Mouse (Mus musculus): Measurements from ENCODE around the gene D10Wsu102e. TPM values are rescaled to one million over a fixed set of nuclear protein-coding genes. Genes with fewer than 3 reads are reported as not detected.
A peak's percentile ranks its signal among the peaks of the same experiment; 100 is the strongest.
"Not testable (repeated sequence)": the region's sequence is repeated elsewhere in the genome, so short reads cannot be mapped to it uniquely, and the experiment has no call there.

Gene D10Wsu102e
- polyA plus RNA-seq, 1 experiment from 2014 or later = 0.20 TPM

GRCm38 (mm10) chr10:83374045-83374656 lies 14.1 kb downstream of the D10Wsu102e start:
- Histone ChIP-seq H3K4me2 (ENCODE audit: low read depth, low read length) (no peak overlapping the region), H3K27ac (ENCODE audit: low read length) (no peak overlapping the region), H3K9me3 (replicated peaks; ENCODE audit: control insufficient read depth, low read length) (no peaks in the 10 kb centered on the region), H3K36me3 (ENCODE audit: control insufficient read depth, insufficient read depth) (no peaks in the 10 kb centered on the region; the same call in 1 of the 2 replicates), H3K4me1 (ENCODE audit: control insufficient read depth, low read depth, low read length) (no peaks in the 10 kb centered on the region), H3K4me3 (ENCODE audit: low read depth, low read length) (no peak overlapping the region), H3K9ac (ENCODE audit: low read depth, low read length) (no peak overlapping the region), H3K27me3 (ENCODE audit: control insufficient read depth, insufficient read depth, low read depth, low read length) (no peaks in the 10 kb centered on the region)
- no peak for ATAC-seq (ENCODE audit: low read depth)
- 72% methylated on average over 3 of the region's 3 CpGs for WGBS (ENCODE audit: insufficient replicate concordance)

GRCm38 (mm10) chr10:83375458-83375857 lies 15.4 kb downstream of the D10Wsu102e start:
- ATAC-seq (ENCODE audit: low read depth); H3K9ac ChIP-seq (ENCODE audit: low read depth, low read length); H3K27me3 ChIP-seq (ENCODE audit: control insufficient read depth, insufficient read depth, low read depth, low read length); H3K27ac ChIP-seq (ENCODE audit: low read length); H3K4me1 ChIP-seq (ENCODE audit: control insufficient read depth, low read depth, low read length); H3K4me2 ChIP-seq (ENCODE audit: low read depth, low read length); H3K4me3 ChIP-seq (ENCODE audit: low read depth, low read length); H3K9me3 ChIP-seq (replicated peaks; ENCODE audit: control insufficient read depth, low read length); H3K36me3 ChIP-seq (ENCODE audit: control insufficient read depth, insufficient read depth): not testable (repeated sequence)
- 74% methylated on average over 5 of the region's 5 CpGs for WGBS (ENCODE audit: insufficient replicate concordance)

GRCm38 (mm10) chr10:83376911-83377682 lies 17.1 kb downstream of the D10Wsu102e start:
- H3K27me3 ChIP-seq (ENCODE audit: control insufficient read depth, insufficient read depth, low read depth, low read length) = no peaks in the 10 kb centered on the region
- 72% methylated on average over 8 of the region's 8 CpGs for WGBS (ENCODE audit: insufficient replicate concordance)

GRCm38 (mm10) chr10:83378083-83378833 lies 18.2 kb downstream of the D10Wsu102e start:
- ATAC-seq (ENCODE audit: low read depth) = no peak
- no peak overlapping the region for H3K4me2 ChIP-seq (ENCODE audit: low read depth, low read length)
- H3K9ac ChIP-seq (ENCODE audit: low read depth, low read length) = no peak overlapping the region
- no peaks in the 10 kb centered on the region for H3K9me3 ChIP-seq (replicated peaks; ENCODE audit: control insufficient read depth, low read length)
- no peaks in the 10 kb centered on the region for H3K4me1 ChIP-seq (ENCODE audit: control insufficient read depth, low read depth, low read length)
- H3K27ac ChIP-seq (ENCODE audit: low read length) = no peak overlapping the region
- H3K27me3 ChIP-seq (ENCODE audit: control insufficient read depth, insufficient read depth, low read depth, low read length) = no peaks in the 10 kb centered on the region
- no peak overlapping the region for H3K4me3 ChIP-seq (ENCODE audit: low read depth, low read length)
- 67% methylated on average over 9 of the region's 9 CpGs for WGBS (ENCODE audit: insufficient replicate concordance)
- H3K36me3 ChIP-seq (ENCODE audit: control insufficient read depth, insufficient read depth) = 0 out of 2 replicates have a peak, but pooled peaks cover 2% of the 10 kb centered on the region

More at GRCm38 (mm10) chr10:83376911-83377682, 17.1 kb downstream of the D10Wsu102e start:
- H3K4me2 ChIP-seq (ENCODE audit: low read depth, low read length) = no peak overlapping the region
- H3K27ac ChIP-seq (ENCODE audit: low read length) = no peak overlapping the region
- H3K4me1 ChIP-seq (ENCODE audit: control insufficient read depth, low read depth, low read length) = no peaks in the 10 kb centered on the region
- H3K9me3 ChIP-seq (replicated peaks; ENCODE audit: control insufficient read depth, low read length) = no peaks in the 10 kb centered on the region
- no peak overlapping the region for H3K9ac ChIP-seq (ENCODE audit: low read depth, low read length)
- ATAC-seq (ENCODE audit: low read depth) = no peak
- H3K36me3 ChIP-seq (ENCODE audit: control insufficient read depth, insufficient read depth) = 0 out of 2 replicates have a peak, but pooled peaks cover 2% of the 10 kb centered on the region
- H3K4me3 ChIP-seq (ENCODE audit: low read depth, low read length) = no peak overlapping the region

- H3K4me1 ChIP-seq (ENCODE audit: control insufficient read depth, low read depth, low read length) = no peaks in the 10 kb centered on the region; the same call in 1 of the 2 replicates
- WGBS (ENCODE audit: insufficient replicate concordance) = 71% methylated on average over 2 of the region's 2 CpGs
- H3K27me3 ChIP-seq (ENCODE audit: control insufficient read depth, insufficient read depth, low read depth, low read length) = no peaks in the 10 kb centered on the region
- H3K4me2 ChIP-seq (ENCODE audit: low read depth, low read length) = no peak overlapping the region
- no peak overlapping the region for H3K27ac ChIP-seq (ENCODE audit: low read length)
- no peak overlapping the region for H3K4me3 ChIP-seq (ENCODE audit: low read depth, low read length)
- H3K9ac ChIP-seq (ENCODE audit: low read depth, low read length) = no peak overlapping the region
- no peak for ATAC-seq (ENCODE audit: low read depth)
- 0 out of 2 replicates have a peak, but pooled peaks cover 2% of the 10 kb centered on the region for H3K36me3 ChIP-seq (ENCODE audit: control insufficient read depth, insufficient read depth)
- no peaks in the 10 kb centered on the region for H3K9me3 ChIP-seq (replicated peaks; ENCODE audit: control insufficient read depth, low read length)
Observed at GRCm38 (mm10) chr10:83380501-83380900, 20.5 kb downstream of the D10Wsu102e start.

- Histone ChIP-seq H3K9me3 (replicated peaks; ENCODE audit: control insufficient read depth, low read length) (no peaks in the 10 kb centered on the region), H3K36me3 (ENCODE audit: control insufficient read depth, insufficient read depth) (0 out of 2 replicates have a peak, but pooled peaks cover 2% of the 10 kb centered on the region), H3K4me2 (ENCODE audit: low read depth, low read length) (no peak overlapping the region), H3K4me1 (ENCODE audit: control insufficient read depth, low read depth, low read length) (no peaks in the 10 kb centered on the region; the same call in 1 of the 2 replicates), H3K9ac (ENCODE audit: low read depth, low read length) (no peak overlapping the region), H3K27ac (ENCODE audit: low read length) (no peak overlapping the region), H3K27me3 (ENCODE audit: control insufficient read depth, insufficient read depth, low read depth, low read length) (no peaks in the 10 kb centered on the region), H3K4me3 (ENCODE audit: low read depth, low read length) (no peak overlapping the region)
- ATAC-seq (ENCODE audit: low read depth) = no peak
- 68% methylated on average over 4 of the region's 4 CpGs for WGBS (ENCODE audit: insufficient replicate concordance)
Observed at GRCm38 (mm10) chr10:83382528-83382927, 22.5 kb downstream of the D10Wsu102e start.

DNA sequence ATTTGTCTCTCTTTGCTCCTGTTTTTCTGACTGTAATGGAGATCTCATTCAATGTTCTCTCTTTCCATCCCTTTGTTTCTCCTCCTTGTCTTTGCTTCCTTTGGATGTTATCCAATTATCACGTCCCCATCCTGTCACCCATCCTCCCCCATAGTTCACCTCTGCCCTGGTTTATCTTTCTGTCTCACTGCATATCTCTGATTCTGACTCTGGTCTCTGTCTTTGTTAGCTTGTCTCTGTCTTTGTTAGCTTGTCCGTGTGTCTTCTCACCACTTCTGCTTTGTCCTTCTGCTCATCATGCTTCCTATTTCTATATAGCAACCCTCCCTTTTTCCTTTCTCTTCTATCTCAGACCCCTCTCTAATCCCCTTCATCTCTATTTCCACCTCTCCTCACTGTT lies 23.0 kb downstream of the D10Wsu102e start:
- WGBS (ENCODE audit: insufficient replicate concordance) = 33% methylated on average over 2 of the region's 2 CpGs
- ATAC-seq (ENCODE audit: low read depth) = no peak
- Histone ChIP-seq H3K27ac (ENCODE audit: low read length) (no peak overlapping the region), H3K4me3 (ENCODE audit: low read depth, low read length) (no peak overlapping the region), H3K36me3 (ENCODE audit: control insufficient read depth, insufficient read depth) (0 out of 2 replicates have a peak, but pooled peaks cover 2% of the 10 kb centered on the region), H3K27me3 (ENCODE audit: control insufficient read depth, insufficient read depth, low read depth, low read length) (no peaks in the 10 kb centered on the region), H3K9ac (ENCODE audit: low read depth, low read length) (no peak overlapping the region), H3K4me1 (ENCODE audit: control insufficient read depth, low read depth, low read length) (no peaks in the 10 kb centered on the region; the same call in 1 of the 2 replicates), H3K9me3 (replicated peaks; ENCODE audit: control insufficient read depth, low read length) (no peaks in the 10 kb centered on the region), H3K4me2 (ENCODE audit: low read depth, low read length) (no peak overlapping the region)

GRCm38 (mm10) chr10:83383863-83384262 lies 23.8 kb downstream of the D10Wsu102e start:
- ATAC-seq (ENCODE audit: low read depth) = no peak
- Histone ChIP-seq H3K4me3 (ENCODE audit: low read depth, low read length) (peak overlapping the region; percentile 8; the same call in 1 of the 2 replicates), H3K27ac (ENCODE audit: low read length) (no peak overlapping the region), H3K9ac (ENCODE audit: low read depth, low read length) (no peak overlapping the region), H3K4me2 (ENCODE audit: low read depth, low read length) (peak overlapping the region; percentile 25), H3K4me1 (ENCODE audit: control insufficient read depth, low read depth, low read length) (no peaks in the 10 kb centered on the region; the same call in 1 of the 2 replicates), H3K36me3 (ENCODE audit: control insufficient read depth, insufficient read depth) (0 out of 2 replicates have a peak, but pooled peaks cover 2% of the 10 kb centered on the region), H3K27me3 (ENCODE audit: control insufficient read depth, insufficient read depth, low read depth, low read length) (no peaks in the 10 kb centered on the region), H3K9me3 (replicated peaks; ENCODE audit: control insufficient read depth, low read length) (no peaks in the 10 kb centered on the region)
- WGBS (ENCODE audit: insufficient replicate concordance) = 75% methylated on average over 13 of the region's 13 CpGs

Data from liver, embryonic 16.5 days (tissue).